Mouse (Mus musculus) megakaryocyte, embryonic 14.5 days (primary cell): ENCODE data around the gene Mslnl.

Source experiments
- FLI1 ChIP-seq: IDR thresholded peaks from 2 replicates; pipeline ENCODE4 v1.6.1; 2012; ENCODE audit warnings: low read length, inconsistent platforms, mixed read lengths
- GATA1 ChIP-seq: IDR thresholded peaks from 3 replicates; pipeline ENCODE4 v1.6.1; 2012; ENCODE audit warnings: mixed read lengths, low read length, inconsistent platforms, borderline replicate concordance

- TF ChIP-seq GATA1 (no peak), FLI1 (no peak)
Measured at GRCm38 (mm10) chr17:25756378-25757242, 20.8 kb downstream of the Mslnl start.
